Mouse (Mus musculus) MEL (cell line): ENCODE data around the gene Zfp683. TPM values are rescaled to one million over a fixed set of nuclear protein-coding genes. Genes with fewer than 3 reads are reported as not detected.

Experiments
- DNase-seq: peaks from one replicate; pipeline ENCODE4 v3.0.0; 2011; ENCODE audit warnings: low read depth, low spot score
- H3K27ac ChIP-seq: 2 replicates; pipeline ENCODE4 v1.5.1; 2012; ENCODE audit warnings: low read depth, mild to moderate bottlenecking, control low read depth, low read length, moderate library complexity; ENCODE audit not compliant: control insufficient read depth
- H3K27me3 ChIP-seq, 2 experiments: fragments of 150-350 bp in 1 of 2; sonication (generic) in 1 of 2; 2 replicates each; pipeline ENCODE4 v1.6.1; 2012; ENCODE audit warnings: low read length in 2 of 2, mild to moderate bottlenecking in 2 of 2, improper control_type of control experiment in 1 of 2, moderate library complexity in 1 of 2; ENCODE audit not compliant: insufficient read depth in 2 of 2, control insufficient read depth in 1 of 2
- H3K36me3 ChIP-seq, 2 experiments: 2 replicates each; pipeline ENCODE4 v1.6.1; 2012 to 2014; ENCODE audit warnings: low read length in 2 of 2, improper control_type of control experiment in 1 of 2, inconsistent platforms in 1 of 2, mild to moderate bottlenecking in 1 of 2; ENCODE audit not compliant: insufficient read depth in 2 of 2, control insufficient read depth in 1 of 2
- H3K4me1 ChIP-seq, 2 experiments: fragments of 150-350 bp in 1 of 2; sonication (generic) in 1 of 2; 2 replicates each; pipeline ENCODE4 v1.6.1; 2012; ENCODE audit warnings: low read length in 2 of 2, improper control_type of control experiment in 1 of 2, mild to moderate bottlenecking in 1 of 2; ENCODE audit not compliant: insufficient read depth in 2 of 2, control insufficient read depth in 1 of 2
- H3K4me3 ChIP-seq, 2 experiments: fragments of 150-350 bp in 1 of 2; sonication (generic) in 1 of 2; 2 replicates each; pipeline ENCODE4 v1.5.1; 2012; ENCODE audit warnings: low read depth in 2 of 2, low read length in 2 of 2, mild to moderate bottlenecking in 2 of 2, moderate library complexity in 2 of 2, control low read depth in 1 of 2, improper control_type of control experiment in 1 of 2; ENCODE audit not compliant: control insufficient read depth in 1 of 2, insufficient read depth in 1 of 2
- H3K79me2 ChIP-seq: 2 replicates; pipeline ENCODE4 v1.6.1; 2012; ENCODE audit warnings: mild to moderate bottlenecking, low read length, moderate library complexity; ENCODE audit not compliant: control insufficient read depth, poor library complexity, insufficient read depth
- H3K9ac ChIP-seq: 2 replicates; pipeline ENCODE4 v1.6.1; 2012; ENCODE audit warnings: low read depth, mild to moderate bottlenecking, control low read depth, low read length, moderate library complexity; ENCODE audit not compliant: control insufficient read depth, poor library complexity, severe bottlenecking
- H3K9me3 ChIP-seq: fragments of 150-350 bp; sonication (generic); replicated peaks from 2 replicates; pipeline ENCODE4 v1.6.1; 2012; ENCODE audit warnings: mild to moderate bottlenecking, low read length, improper control_type of control experiment, moderate library complexity; ENCODE audit not compliant: insufficient read depth
- CHD2 ChIP-seq: IDR thresholded peaks from 2 replicates; pipeline ENCODE4 v1.6.1; 2011; ENCODE audit warnings: low read length, improper control_type of control experiment
- CTCF ChIP-seq, 3 experiments: IDR thresholded peaks in 2 of 3; conservative IDR thresholded peaks in 1 of 3; 2 replicates each; pipeline ENCODE4 v1.5.1; 2011 to 2012; ENCODE audit warnings: low read length in 3 of 3, low read depth in 2 of 3, mild to moderate bottlenecking in 2 of 3, improper control_type of control experiment in 1 of 3, inconsistent platforms in 1 of 3, mixed read lengths in 1 of 3, moderate library complexity in 1 of 3; ENCODE audit not compliant: control insufficient read depth in 1 of 3, insufficient read depth in 1 of 3, poor library complexity in 1 of 3, severe bottlenecking in 1 of 3
- EP300 ChIP-seq, 2 experiments: IDR thresholded peaks; 2 replicates each; pipeline ENCODE4 v1.6.1; 2011; ENCODE audit warnings: improper control_type of control experiment in 2 of 2, low read length in 2 of 2, low read depth in 1 of 2, mild to moderate bottlenecking in 1 of 2
- ETS1 ChIP-seq: IDR thresholded peaks from 2 replicates; pipeline ENCODE4 v1.6.1; 2012; ENCODE audit warnings: low read depth, mild to moderate bottlenecking, inconsistent platforms, low read length, improper control_type of control experiment, moderate library complexity
- GABPA ChIP-seq: IDR thresholded peaks from 2 replicates; pipeline ENCODE4 v1.6.1; 2012; ENCODE audit warnings: low read depth, mild to moderate bottlenecking, inconsistent platforms, low read length, improper control_type of control experiment, moderate library complexity
- JUND ChIP-seq: IDR thresholded peaks from 2 replicates; pipeline ENCODE4 v1.6.1; 2011; ENCODE audit warnings: low read depth, mild to moderate bottlenecking, improper control_type of control experiment, low read length
- MAZ ChIP-seq: IDR thresholded peaks from 2 replicates; pipeline ENCODE4 v1.6.1; 2012; ENCODE audit warnings: low read depth, mild to moderate bottlenecking, inconsistent platforms, low read length, improper control_type of control experiment
- MEF2A ChIP-seq: IDR thresholded peaks from 2 replicates; pipeline ENCODE4 v1.6.1; 2014; ENCODE audit warnings: low read depth, mild to moderate bottlenecking, inconsistent platforms, low read length, improper control_type of control experiment; ENCODE audit not compliant: poor library complexity, insufficient replicate concordance, severe bottlenecking; ENCODE audit errors: extremely low read depth
- POLR2A ChIP-seq, 2 experiments: IDR thresholded peaks; 2 replicates each; pipeline ENCODE4 v1.6.1; 2011 to 2012; ENCODE audit warnings: low read length in 2 of 2, mild to moderate bottlenecking in 2 of 2, control low read depth in 1 of 2, improper control_type of control experiment in 1 of 2, low read depth in 1 of 2, moderate library complexity in 1 of 2; ENCODE audit not compliant: control insufficient read depth in 1 of 2, insufficient read depth in 1 of 2, poor library complexity in 1 of 2
- POLR2AphosphoS2 ChIP-seq: IDR thresholded peaks from 2 replicates; pipeline ENCODE4 v1.6.1; 2011; ENCODE audit warnings: low read length, improper control_type of control experiment
- RAD21 ChIP-seq: IDR thresholded peaks from 2 replicates; pipeline ENCODE4 v1.6.1; 2011; ENCODE audit warnings: mild to moderate bottlenecking, low read depth, low read length, improper control_type of control experiment
- RCOR1 ChIP-seq: IDR thresholded peaks from 2 replicates; pipeline ENCODE4 v1.6.1; 2012; ENCODE audit warnings: low read depth, mild to moderate bottlenecking, inconsistent platforms, low read length, improper control_type of control experiment
- SIN3A ChIP-seq: IDR thresholded peaks from 2 replicates; pipeline ENCODE4 v1.6.1; 2012; ENCODE audit warnings: low read length, improper control_type of control experiment, inconsistent platforms
- SMC3 ChIP-seq: IDR thresholded peaks from 2 replicates; pipeline ENCODE4 v1.6.1; 2011; ENCODE audit warnings: low read depth, low read length, improper control_type of control experiment
- TAL1 ChIP-seq: IDR thresholded peaks from 2 replicates; pipeline ENCODE4 v1.6.1; 2012; ENCODE audit warnings: mild to moderate bottlenecking, inconsistent platforms, low read length, moderate library complexity, mixed read lengths
- TBP ChIP-seq: IDR thresholded peaks from 2 replicates; pipeline ENCODE4 v1.8.0; 2011; ENCODE audit warnings: low read depth, low read length, improper control_type of control experiment
- UBTF ChIP-seq: IDR thresholded peaks from 2 replicates; pipeline ENCODE4 v1.6.1; 2012; ENCODE audit warnings: low read depth, mild to moderate bottlenecking, inconsistent platforms, low read length, improper control_type of control experiment, moderate library complexity, borderline replicate concordance; ENCODE audit not compliant: insufficient read depth
- USF1 ChIP-seq: IDR thresholded peaks from 2 replicates; pipeline ENCODE4 v1.6.1; 2014; ENCODE audit warnings: low read depth, mild to moderate bottlenecking, inconsistent platforms, low read length, improper control_type of control experiment, moderate library complexity
- ZC3H11A ChIP-seq: IDR thresholded peaks from 2 replicates; pipeline ENCODE4 v1.6.1; 2012; ENCODE audit warnings: low read depth, mild to moderate bottlenecking, inconsistent platforms, low read length, improper control_type of control experiment
- ZNF384 ChIP-seq: IDR thresholded peaks from 2 replicates; pipeline ENCODE4 v1.6.1; 2012; ENCODE audit warnings: low read depth, mild to moderate bottlenecking, inconsistent platforms, low read length, improper control_type of control experiment
- polyA plus RNA-seq, 2 experiments: library from polyadenylated mRNA; stranded (reverse) in 1 of 2; unstranded in 1 of 2; fragments of >175 nt in 1 of 2; fragments of >200 nt in 1 of 2; gene quantifications; 2 replicates each; pipeline versions ENCODE4 v1.2.1 to v1.2.4; 2012; ENCODE audit warnings: low replicate concordance in 2 of 2, low read depth in 1 of 2; ENCODE audit not compliant: insufficient read length in 2 of 2, insufficient read depth in 1 of 2, missing spikeins in 1 of 2
- total RNA-seq: library from RNA; depleted of rRNA; stranded (reverse); fragments of 300-350 nt; gene quantifications from 2 replicates; pipeline ENCODE4 v1.2.3, GENCODE M21; 2012

Gene Zfp683
- total and polyA plus RNA-seq, 3 experiments: not detected

DNA sequence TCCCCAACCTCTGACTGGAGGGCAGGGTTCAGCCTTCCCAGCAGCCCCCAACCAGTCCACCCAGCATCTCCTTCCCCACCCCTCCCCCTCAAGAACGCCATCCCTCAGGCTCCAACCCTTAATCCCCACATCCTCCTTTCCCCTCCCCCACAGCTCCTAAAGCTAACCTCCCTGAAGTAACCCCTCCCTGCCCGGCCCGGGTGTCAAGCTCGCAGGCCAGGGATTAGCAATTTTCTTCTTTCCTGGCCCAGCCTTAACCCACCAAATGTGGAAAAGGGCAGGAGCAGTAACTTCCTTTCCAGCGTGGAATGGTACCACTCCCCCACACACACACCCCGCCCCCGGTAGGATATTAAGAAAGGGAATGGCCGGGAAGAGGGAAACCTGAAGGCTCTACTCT is 36.9 kb upstream of the Zfp683 start:
- no peak for DNase-seq
- no peaks in the 10 kb centered on the region for H3K79me2 ChIP-seq
- no peaks in the 10 kb centered on the region for H3K27me3 ChIP-seq
- H3K9ac ChIP-seq: no peak overlapping the region
- TF ChIP-seq USF1 (no peak), RAD21 (no peak), JUND (no peak), SMC3 (no peak), CTCF (IDR thresholded peaks at IDR 0.05 in 2 of 3, conservative IDR thresholded peaks at IDR 0.05 in 1 of 3; ENCODE audit: control insufficient read depth in 1 of 3, insufficient read depth in 1 of 3, low read depth in 2 of 3, low read length in 3 of 3, poor library complexity in 1 of 3, severe bottlenecking in 1 of 3) (no peak), EP300 (IDR thresholded peaks at IDR 0.05; ENCODE audit: low read depth in 1 of 2, low read length in 2 of 2) (no peak), SIN3A (no peak)
- TF ChIP-seq, all 39 proteins: peak for 0
- Histone ChIP-seq H3K4me1 (no peaks in the 10 kb centered on the region), H3K36me3 (no peaks in the 10 kb centered on the region), H3K27ac (no peak overlapping the region), H3K4me3 (no peak overlapping the region), H3K9me3 (no peaks in the 10 kb centered on the region)

DNA sequence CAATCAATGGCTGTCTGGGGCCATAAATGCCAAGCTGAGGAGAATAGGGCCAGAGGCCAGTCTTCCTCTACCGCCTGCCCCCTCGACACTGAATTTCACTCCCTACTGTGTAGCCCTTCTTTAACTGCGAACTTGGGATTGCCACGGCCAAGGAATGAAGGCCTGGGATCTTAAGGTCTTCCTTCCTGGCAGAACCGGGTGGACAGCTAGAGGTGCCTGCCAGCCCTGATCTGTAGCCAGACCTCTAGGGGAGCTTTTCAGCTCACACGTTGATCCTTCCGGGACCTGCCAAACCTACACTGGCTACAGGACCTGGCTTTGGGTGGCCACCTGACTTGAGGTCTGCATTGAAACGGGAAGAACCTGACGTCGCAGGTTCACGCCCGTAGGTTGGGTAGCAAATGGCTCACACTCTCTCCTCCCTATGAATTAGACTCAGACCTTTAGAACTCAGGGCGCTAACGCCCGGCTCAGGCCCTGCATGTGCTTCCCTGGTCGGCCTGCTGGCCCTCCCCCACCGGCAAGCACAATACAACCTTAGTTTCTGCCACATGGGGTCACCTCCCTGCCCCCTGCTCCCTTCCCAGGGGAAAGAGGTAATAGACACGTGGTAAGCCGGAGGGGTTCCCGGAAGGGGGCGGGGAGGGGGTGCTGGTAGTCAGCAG is 36.3 kb upstream of the Zfp683 start:
- Histone ChIP-seq H3K27me3 (no peaks in the 10 kb centered on the region), H3K79me2 (no peaks in the 10 kb centered on the region), H3K9ac (no peak overlapping the region), H3K9me3 (no peaks in the 10 kb centered on the region)
- no peak for TF ChIP-seq TAL1
- TF ChIP-seq MEF2A: no peak
- TF ChIP-seq EP300 (IDR thresholded peaks at IDR 0.05; ENCODE audit: low read depth in 1 of 2, low read length in 2 of 2): no peak
- TF ChIP-seq TBP: no peak
- no peak for TF ChIP-seq CHD2
- TF ChIP-seq, all 39 proteins: peak for 0
- Histone ChIP-seq H3K4me1 (no peaks in the 10 kb centered on the region), H3K4me3 (no peak overlapping the region), H3K36me3 (no peaks in the 10 kb centered on the region), H3K27ac (no peak overlapping the region)
- no peak for DNase-seq

GRCm38 (mm10) chr4:134018038-134018778 is 35.4 kb upstream of the Zfp683 start:
- Histone ChIP-seq H3K4me3 (no peak overlapping the region), H3K27ac (no peak overlapping the region), H3K27me3 (no peaks in the 10 kb centered on the region), H3K79me2 (no peaks in the 10 kb centered on the region), H3K9me3 (no peaks in the 10 kb centered on the region), H3K36me3 (no peaks in the 10 kb centered on the region), H3K9ac (no peak overlapping the region), H3K4me1 (no peaks in the 10 kb centered on the region)
- TF ChIP-seq ZNF384 (no peak), POLR2A (IDR thresholded peaks at IDR 0.05; ENCODE audit: control insufficient read depth in 1 of 2, insufficient read depth in 1 of 2, low read depth in 1 of 2, low read length in 2 of 2, poor library complexity in 1 of 2) (no peak), ETS1 (no peak), SMC3 (no peak), RCOR1 (no peak), GABPA (no peak), UBTF (no peak), POLR2AphosphoS2 (no peak), MAZ (no peak), TAL1 (no peak), ZC3H11A (no peak), CHD2 (no peak)
- DNase-seq: no peak
